Mouse (Mus musculus) ES-E14 (cell line): Measurements from ENCODE around the gene Themis3. TPM values are rescaled to one million over a fixed set of nuclear protein-coding genes. Genes with fewer than 3 reads are reported as not detected.

Experiments
- DNase-seq: peaks from one replicate; pipeline ENCODE4 v3.0.0-alpha.2; 2013; ENCODE audit warnings: low read depth, low spot score
- H3K27ac ChIP-seq: 2 replicates; pipeline ENCODE4 v1.5.1; 2012; ENCODE audit warnings: low read depth, mild to moderate bottlenecking, low read length, moderate library complexity, mixed read lengths; ENCODE audit not compliant: poor library complexity, insufficient read depth, severe bottlenecking
- H3K36me3 ChIP-seq: 2 replicates; pipeline ENCODE4 v1.6.1; 2012; ENCODE audit warnings: mild to moderate bottlenecking, low read length, moderate library complexity, mixed read lengths; ENCODE audit not compliant: control insufficient read depth, poor library complexity, insufficient read depth, severe bottlenecking
- H3K4me1 ChIP-seq, 2 experiments: fragments of 150-350 bp in 1 of 2; sonication (generic) in 1 of 2; 2 replicates each; pipeline ENCODE4 v1.6.1; 2012; ENCODE audit warnings: low read length in 2 of 2, mild to moderate bottlenecking in 1 of 2, mixed read lengths in 1 of 2; ENCODE audit not compliant: control insufficient read depth in 2 of 2, insufficient read depth in 2 of 2, poor library complexity in 1 of 2
- H3K4me3 ChIP-seq, 2 experiments: fragments of 150-350 bp in 1 of 2; sonication (generic) in 1 of 2; 2 replicates each; pipeline ENCODE4 v1.5.1; 2012; ENCODE audit warnings: low read length in 2 of 2, low read depth in 1 of 2, mild to moderate bottlenecking in 1 of 2, mixed read lengths in 1 of 2; ENCODE audit not compliant: insufficient read depth in 1 of 2, poor library complexity in 1 of 2, severe bottlenecking in 1 of 2
- H3K9ac ChIP-seq: 2 replicates; pipeline ENCODE4 v1.6.1; 2012; ENCODE audit warnings: low read depth, mild to moderate bottlenecking, low read length, mixed read lengths; ENCODE audit not compliant: poor library complexity, insufficient read depth, severe bottlenecking
- H3K9me3 ChIP-seq: fragments of 150-350 bp; sonication (generic); 2 replicates; pipeline ENCODE4 v1.6.1; 2012; ENCODE audit warnings: low read depth, mild to moderate bottlenecking, low read length; ENCODE audit not compliant: control insufficient read depth, insufficient read depth
- CHD2 ChIP-seq: IDR thresholded peaks from 2 replicates; pipeline ENCODE4 v1.6.1; 2014; ENCODE audit warnings: mild to moderate bottlenecking, low read depth, low read length, inconsistent platforms
- HCFC1 ChIP-seq: IDR thresholded peaks from 2 replicates; pipeline ENCODE4 v1.6.1; 2012; ENCODE audit warnings: low read length, inconsistent platforms, borderline replicate concordance; ENCODE audit not compliant: insufficient read depth
- MAFK ChIP-seq: IDR thresholded peaks from 2 replicates; pipeline ENCODE4 v1.6.1; 2014; ENCODE audit warnings: mild to moderate bottlenecking, low read depth, low read length, inconsistent platforms; ENCODE audit not compliant: insufficient read depth
- ZC3H11A ChIP-seq: IDR thresholded peaks from 2 replicates; pipeline ENCODE4 v1.6.1; 2012; ENCODE audit warnings: low read depth, mild to moderate bottlenecking, inconsistent platforms, low read length, borderline replicate concordance
- ZNF384 ChIP-seq: IDR thresholded peaks from 2 replicates; pipeline ENCODE4 v1.6.1; 2012; ENCODE audit warnings: low read depth, low read length, inconsistent platforms
- in situ Hi-C, 2 experiments: fragments of 600-800 bp; cut with MboI; formaldehyde crosslinking; loops; one replicate each; pipeline ENCODE4 v1.15.1; 2025; ENCODE audit warnings: low sequenced_read_pairs in 2 of 2, inconsistent platforms in 1 of 2; ENCODE audit not compliant: unreplicated experiment in 2 of 2
- total RNA-seq: library from RNA; depleted of rRNA; stranded (reverse); fragments of 300-350 nt; gene quantifications from 2 replicates; pipeline ENCODE4 v1.2.3, GENCODE M21; 2012

The Themis3 gene
- total RNA-seq, 1 experiment: 0.13 TPM

- Histone ChIP-seq H3K9ac (peak overlapping the region; percentile 87), H3K9me3 (no peaks in the 10 kb centered on the region), H3K36me3 (no peaks in the 10 kb centered on the region; the same call in 1 of the 2 replicates), H3K4me1 (peaks cover 2 to 9% of the 10 kb centered on the region in 2 experiments; a peak in 3 of 4 replicates), H3K4me3 (peak overlapping the region; percentile 82 to 87), H3K27ac (no peak overlapping the region)
- TF ChIP-seq ZNF384 (no peak), MAFK (no peak)
- no peak for DNase-seq
- in situ Hi-C loops: no loop called here
Measured at GRCm38 (mm10) chr17:66518877-66519553, 75.4 kb downstream of the Themis3 start.

- no peak for DNase-seq
- Histone ChIP-seq H3K36me3 (no peaks in the 10 kb centered on the region; the same call in 1 of the 2 replicates), H3K4me3 (no peak overlapping the region), H3K9ac (no peak overlapping the region), H3K4me1 (peaks cover 8 to 16% of the 10 kb centered on the region in 2 experiments), H3K27ac (no peak overlapping the region), H3K9me3 (no peaks in the 10 kb centered on the region)
- in situ Hi-C loops: no loop called here
- TF ChIP-seq ZNF384: no peak
- no peak for TF ChIP-seq HCFC1
- no peak for TF ChIP-seq CHD2
- TF ChIP-seq MAFK: no peak
- TF ChIP-seq ZC3H11A: no peak
Measured at GRCm38 (mm10) chr17:66516953-66517352, 77.5 kb downstream of the Themis3 start.

- H3K4me1 ChIP-seq: peaks cover 8 to 29% of the 10 kb centered on the region in 2 experiments
- H3K4me3 ChIP-seq: no peak overlapping the region
- no peak for DNase-seq
- no peaks in the 10 kb centered on the region for H3K9me3 ChIP-seq
- H3K27ac ChIP-seq: no peak overlapping the region
- peaks cover 2% of the 10 kb centered on the region; the same call in 1 of the 2 replicates for H3K36me3 ChIP-seq
- no peak overlapping the region for H3K9ac ChIP-seq
- in situ Hi-C loops: no loop called here
- TF ChIP-seq MAFK (no peak), CHD2 (no peak), HCFC1 (no peak), ZNF384 (no peak), ZC3H11A (no peak)
Measured at GRCm38 (mm10) chr17:66514288-66514995, 80.0 kb downstream of the Themis3 start.

- peak overlapping the region; percentile 6; the same call in 1 of the 2 replicates for H3K9ac ChIP-seq
- peaks cover 11 to 26% of the 10 kb centered on the region in 2 experiments; a peak in 3 of 4 replicates for H3K4me1 ChIP-seq
- no peaks in the 10 kb centered on the region for H3K9me3 ChIP-seq
- TF ChIP-seq CHD2: no peak
- TF ChIP-seq ZNF384: no peak
- TF ChIP-seq ZC3H11A: no peak
- no peak for TF ChIP-seq HCFC1
- no peak for TF ChIP-seq MAFK
- H3K27ac ChIP-seq: no peak overlapping the region
- H3K4me3 ChIP-seq: peak overlapping the region; percentile 11 to 52
- H3K36me3 ChIP-seq: peaks cover 2% of the 10 kb centered on the region; the same call in 1 of the 2 replicates
- no peak for DNase-seq
- in situ Hi-C loops: no loop called here
Measured at GRCm38 (mm10) chr17:66512202-66512956, 82.0 kb downstream of the Themis3 start.
